Mouse (Mus musculus) brain, embryonic 14.5 days (tissue): Measurements from ENCODE around the gene Cfap100.

Experiments used
- CTCF ChIP-seq: fragments of 200-500 bp; IDR thresholded peaks from 2 replicates; pipeline ENCODE4 v1.5.1; 2012; ENCODE audit warnings: inconsistent platforms, mild to moderate bottlenecking, moderate library complexity, borderline replicate concordance; ENCODE audit not compliant: insufficient read depth, insufficient read length; ENCODE audit errors: extremely low read depth
- POLR2A ChIP-seq: fragments of 200-500 bp; IDR thresholded peaks from 2 replicates; pipeline ENCODE4 v1.6.1; 2012; ENCODE audit warnings: mild to moderate bottlenecking, inconsistent platforms, borderline replicate concordance; ENCODE audit not compliant: poor library complexity, insufficient read depth, insufficient read length, severe bottlenecking; ENCODE audit errors: extremely low read depth

- TF ChIP-seq CTCF (no peak), POLR2A (no peak)
These were observed 2.9 kb upstream of the Cfap100 start for GRCm38 (mm10) chr6:90431487-90431886.
